Mouse (Mus musculus) liver, embryonic 14.5 days (tissue): ENCODE results near the gene Tmed9. TPM values are rescaled to one million over a fixed set of nuclear protein-coding genes. Genes with fewer than 3 reads are reported as not detected.

Source experiments
- ATAC-seq: fragments of 200-750 bp; cut with Nextera tagmentation; 2 replicates; pipeline ENCODE4 v1.8.0; 2017; ENCODE audit warnings: moderate number of reproducible peaks, mild to moderate bottlenecking, moderate library complexity; ENCODE audit not compliant: insufficient read depth
- DNase-seq, 3 experiments: peaks; one replicate each; pipeline ENCODE4 v3.0.0-alpha.2; 2012 to 2013; ENCODE audit warnings: low read depth in 3 of 3, low spot score in 3 of 3
- H3K27ac ChIP-seq: fragments of 300-500 bp; sonication (generic); 2 replicates; pipeline ENCODE4 v1.5.1; 2014; ENCODE audit warnings: moderate library complexity, mild to moderate bottlenecking, control low read depth, inconsistent platforms
- H3K27me3 ChIP-seq: fragments of 300-500 bp; sonication (generic); 2 replicates; pipeline ENCODE4 v1.6.1; 2014; ENCODE audit warnings: mild to moderate bottlenecking, low read length, moderate library complexity; ENCODE audit not compliant: control insufficient read depth, insufficient read depth
- H3K36me3 ChIP-seq: fragments of 300-500 bp; sonication (generic); replicated peaks from 2 replicates; pipeline ENCODE4 v1.6.1; 2014; ENCODE audit warnings: low read depth; ENCODE audit not compliant: control insufficient read depth, insufficient read depth
- H3K4me1 ChIP-seq, 2 experiments: fragments of 200-500 bp in 1 of 2; fragments of 300-500 bp in 1 of 2; sonication (generic) in 1 of 2; replicated peaks; 2 replicates each; pipeline ENCODE4 v1.6.1; 2012 to 2014; ENCODE audit warnings: antibody characterized with exemption in 1 of 2, inconsistent platforms in 1 of 2, low read length in 1 of 2; ENCODE audit not compliant: control insufficient read depth in 2 of 2, insufficient read depth in 2 of 2
- H3K4me2 ChIP-seq: fragments of 300-500 bp; sonication (generic); 2 replicates; pipeline ENCODE4 v1.6.1; 2014; ENCODE audit warnings: low read depth, mild to moderate bottlenecking, control low read depth, moderate library complexity
- H3K4me3 ChIP-seq, 2 experiments: fragments of 200-500 bp in 1 of 2; fragments of 300-500 bp in 1 of 2; sonication (generic) in 1 of 2; 2 replicates each; pipeline ENCODE4 v1.5.1; 2012 to 2014; ENCODE audit warnings: low read depth in 2 of 2, low read length in 2 of 2, mild to moderate bottlenecking in 2 of 2, control low read depth in 1 of 2, inconsistent platforms in 1 of 2, moderate library complexity in 1 of 2; ENCODE audit not compliant: insufficient read depth in 1 of 2
- H3K9ac ChIP-seq: fragments of 300-500 bp; sonication (generic); replicated peaks from 2 replicates; pipeline ENCODE4 v1.6.1; 2014; ENCODE audit warnings: mild to moderate bottlenecking, control low read depth, moderate library complexity
- H3K9me3 ChIP-seq: fragments of 300-500 bp; sonication (generic); 2 replicates; pipeline ENCODE4 v1.6.1; 2016; ENCODE audit warnings: low read length, mixed read lengths; ENCODE audit not compliant: control insufficient read depth
- CTCF ChIP-seq: IDR thresholded peaks from 2 replicates; pipeline ENCODE4 v1.5.1; 2016; ENCODE audit warnings: antibody characterized with exemption, low read depth, control low read depth
- EP300 ChIP-seq: IDR thresholded peaks from 2 replicates; pipeline ENCODE4 v1.6.1; 2016; ENCODE audit warnings: antibody characterized with exemption, low read depth
- WGBS: fragments of 180-500 bp; shearing (Covaris S2); extraction: QIAGEN DNeasy Blood & Tissue Kit; methylation state at CpG from one replicate; pipeline ENCODE4 v1.1.7; 2014; ENCODE audit not compliant: insufficient replicate concordance; 5-methylcytosine and 5-hydroxymethylcytosine counted together
- polyA plus RNA-seq, 2 experiments: library from polyadenylated mRNA; depleted of rRNA in 1 of 2; stranded (reverse) in 1 of 2; unstranded in 1 of 2; fragments of >200 nt; fragmentation: Nextera tagmentation in 1 of 2; extraction: Ambion mirVana in 1 of 2; gene quantifications; 2 replicates each; pipeline versions ENCODE4 v1.2.1 to v1.2.3; 2012 to 2014

Tmed9 gene
- polyA plus RNA-seq, 2 experiments, result 20.7 to 58.3 TPM

GRCm38 (mm10) chr13:55547916-55548315 is 25.6 kb upstream of the Tmed9 start:
- DNase-seq, result no peak
- Histone ChIP-seq H3K36me3 (peaks cover 4% of the 10 kb centered on the region), H3K9ac (no peak overlapping the region), H3K4me2 (no peak overlapping the region), H3K4me3 (no peak overlapping the region), H3K9me3 (no peaks in the 10 kb centered on the region), H3K27ac (no peak overlapping the region), H3K27me3 (no peaks in the 10 kb centered on the region), H3K4me1 (peaks cover 4 to 13% of the 10 kb centered on the region in 2 experiments; a peak in 3 of 4 replicates)
- ATAC-seq, result no peak
- TF ChIP-seq EP300, result no peak
- no peak for TF ChIP-seq CTCF
- 82% methylated on average over 2 of the region's 2 CpGs for WGBS

GRCm38 (mm10) chr13:55548426-55548825 is 25.1 kb upstream of the Tmed9 start:
- no peaks in the 10 kb centered on the region for H3K27me3 ChIP-seq
- no peak overlapping the region for H3K9ac ChIP-seq
- H3K36me3 ChIP-seq, result no peaks in the 10 kb centered on the region; the same call in none of the 2 replicates
- no peak for TF ChIP-seq CTCF
- no peak for TF ChIP-seq EP300
- no peak overlapping the region for H3K4me2 ChIP-seq
- WGBS, result 75% methylated on average over 5 of the region's 5 CpGs
- H3K9me3 ChIP-seq, result no peaks in the 10 kb centered on the region
- peaks cover 4 to 13% of the 10 kb centered on the region in 2 experiments; a peak in 3 of 4 replicates for H3K4me1 ChIP-seq
- no peak for ATAC-seq
- DNase-seq, result no peak
- H3K27ac ChIP-seq, result no peak overlapping the region
- H3K4me3 ChIP-seq, result no peak overlapping the region

- Histone ChIP-seq H3K4me2 (no peak overlapping the region), H3K27me3 (no peaks in the 10 kb centered on the region), H3K27ac (no peak overlapping the region), H3K36me3 (no peaks in the 10 kb centered on the region; the same call in none of the 2 replicates), H3K4me1 (peaks cover 4 to 13% of the 10 kb centered on the region in 2 experiments; a peak in 3 of 4 replicates), H3K9ac (no peak overlapping the region), H3K9me3 (no peaks in the 10 kb centered on the region), H3K4me3 (no peak overlapping the region)
- DNase-seq, result no peak
- 86% methylated on average over 15 of the region's 15 CpGs for WGBS
- TF ChIP-seq EP300, result no peak
- TF ChIP-seq CTCF, result no peak
- no peak for ATAC-seq
Measured at GRCm38 (mm10) chr13:55549061-55549460, 24.5 kb upstream of the Tmed9 start.

GRCm38 (mm10) chr13:55555921-55556320 is 17.6 kb upstream of the Tmed9 start:
- 83% methylated on average over 9 of the region's 9 CpGs for WGBS
- Histone ChIP-seq H3K4me3 (no peak overlapping the region), H3K9me3 (no peaks in the 10 kb centered on the region), H3K27ac (no peak overlapping the region), H3K27me3 (no peaks in the 10 kb centered on the region), H3K36me3 (no peaks in the 10 kb centered on the region), H3K4me2 (no peak overlapping the region), H3K9ac (no peak overlapping the region), H3K4me1 (no peaks in the 10 kb centered on the region)
- no peak for DNase-seq
- no peak for ATAC-seq
- TF ChIP-seq CTCF (no peak), EP300 (no peak)

GRCm38 (mm10) chr13:55557499-55557898 is 16.0 kb upstream of the Tmed9 start:
- TF ChIP-seq CTCF, result no peak
- TF ChIP-seq EP300, result no peak
- no peak for DNase-seq
- 80% methylated on average over 6 of the region's 6 CpGs for WGBS
- Histone ChIP-seq H3K27ac (no peak overlapping the region), H3K36me3 (no peaks in the 10 kb centered on the region), H3K27me3 (no peaks in the 10 kb centered on the region), H3K4me1 (no peaks in the 10 kb centered on the region), H3K9me3 (no peaks in the 10 kb centered on the region), H3K4me3 (no peak overlapping the region), H3K9ac (no peak overlapping the region), H3K4me2 (no peak overlapping the region)
- ATAC-seq, result no peak
